Mouse (Mus musculus) bone marrow macrophage, adult 2 months (primary cell): ENCODE measurements around the gene Zc3h7b. TPM values are rescaled to one million over a fixed set of nuclear protein-coding genes. Genes with fewer than 3 reads are reported as not detected.
"Not testable (repeated sequence)": the region's sequence is repeated elsewhere in the genome, so short reads cannot be mapped to it uniquely, and the experiment has no call there.

Experiments used
- H3K27ac ChIP-seq: 2 replicates; pipeline ENCODE4 v1.5.1; 2012; ENCODE audit warnings: low read depth, low read length; ENCODE audit not compliant: insufficient read depth
- H3K4me1 ChIP-seq: 2 replicates; pipeline ENCODE4 v1.6.1; 2012; ENCODE audit warnings: low read length; ENCODE audit not compliant: control insufficient read depth, insufficient read depth
- H3K4me3 ChIP-seq: 2 replicates; pipeline ENCODE4 v1.5.1; 2012; ENCODE audit warnings: mild to moderate bottlenecking, low read length, moderate library complexity; ENCODE audit not compliant: insufficient read depth
- CTCF ChIP-seq: IDR thresholded peaks from 2 replicates; pipeline ENCODE4 v1.5.1; 2012; ENCODE audit warnings: low read depth, mild to moderate bottlenecking, low read length, moderate library complexity
- POLR2A ChIP-seq: IDR thresholded peaks from 2 replicates; pipeline ENCODE4 v1.6.1; 2012; ENCODE audit warnings: mild to moderate bottlenecking, low read depth, low read length, borderline replicate concordance
- polyA plus RNA-seq: library from polyadenylated mRNA; stranded (reverse); fragments of >200 nt; gene quantifications from 2 replicates; pipeline ENCODE4 v1.2.4, GENCODE M21; 2012; ENCODE audit not compliant: missing spikeins, insufficient read depth, insufficient read length

Zc3h7b gene
- polyA plus RNA-seq, 1 experiment = 13.6 TPM

- no peaks in the 10 kb centered on the region for H3K4me1 ChIP-seq
- no peak for TF ChIP-seq POLR2A
- TF ChIP-seq CTCF = no peak
- no peak overlapping the region for H3K27ac ChIP-seq
- H3K4me3 ChIP-seq = no peak overlapping the region
Observed at GRCm38 (mm10) chr15:81735075-81735474, 9.8 kb upstream of the Zc3h7b start.

DNA sequence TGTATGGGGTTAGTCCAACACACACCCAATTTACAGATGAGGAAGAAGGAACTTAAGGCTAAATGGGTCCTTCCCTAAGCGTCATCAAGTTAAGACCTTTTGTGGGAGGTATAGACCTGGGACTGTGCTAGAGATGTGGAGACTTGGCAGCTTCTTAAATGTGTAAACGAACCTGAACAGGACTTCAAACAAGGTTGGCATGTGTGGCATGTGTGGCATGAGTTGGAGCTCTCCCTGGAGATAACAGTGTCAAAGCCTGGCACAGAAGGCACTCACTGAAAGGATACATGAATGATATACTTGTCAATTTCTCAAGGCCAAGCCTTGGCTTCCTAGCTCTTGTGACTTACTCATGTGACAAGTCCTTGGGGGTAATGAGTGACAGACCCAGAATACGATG, 5.6 kb upstream of the Zc3h7b start:
- no peaks in the 10 kb centered on the region for H3K4me1 ChIP-seq

GRCm38 (mm10) chr15:81739924-81740323, 4.9 kb upstream of the Zc3h7b start:
- no peaks in the 10 kb centered on the region for H3K4me1 ChIP-seq
- no peak overlapping the region for H3K27ac ChIP-seq
- TF ChIP-seq POLR2A (no peak), CTCF (no peak)

More for the DNA sequence above, 5.6 kb upstream of the Zc3h7b start:
- H3K4me3 ChIP-seq = no peak overlapping the region
- TF ChIP-seq POLR2A (no peak), CTCF (no peak)
- H3K27ac ChIP-seq = no peak overlapping the region

GRCm38 (mm10) chr15:81742368-81742767, 2.5 kb upstream of the Zc3h7b start:
- H3K4me3 ChIP-seq, H3K27ac ChIP-seq, H3K4me1 ChIP-seq: not testable (repeated sequence)

More at GRCm38 (mm10) chr15:81739924-81740323, 4.9 kb upstream of the Zc3h7b start:
- no peak overlapping the region for H3K4me3 ChIP-seq

DNA sequence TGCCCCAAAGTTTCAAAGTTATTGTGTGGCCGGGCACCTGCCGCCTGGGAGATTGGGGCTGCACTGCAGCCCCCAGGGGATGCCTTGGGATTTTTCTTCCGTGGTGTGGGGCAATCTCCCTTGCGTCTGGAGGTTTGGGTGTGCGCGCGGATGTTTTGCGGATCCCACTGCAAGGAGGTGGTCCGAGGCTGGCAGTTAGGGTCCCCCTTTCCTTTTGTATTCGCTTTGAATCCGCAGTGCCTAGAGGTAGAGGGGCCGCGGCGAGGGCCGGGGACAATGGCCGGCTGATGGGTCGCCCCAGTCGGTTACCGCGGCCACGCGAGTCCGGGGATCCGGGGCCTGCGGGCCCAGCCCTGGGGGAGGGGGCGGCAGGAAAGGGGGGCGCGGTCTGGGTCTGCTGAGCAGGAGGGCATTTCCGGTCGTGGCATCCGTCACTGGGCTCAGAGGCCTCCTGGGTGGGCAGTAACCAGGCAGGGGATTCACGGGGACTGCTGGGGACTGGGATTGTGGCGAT, 801 bp downstream of the Zc3h7b start:
- Histone ChIP-seq H3K27ac (no peak overlapping the region), H3K4me1 (peaks cover 8% of the 10 kb centered on the region)
- no peak for TF ChIP-seq POLR2A
- no peak for TF ChIP-seq CTCF

GRCm38 (mm10) chr15:81749742-81750141, 4.9 kb downstream of the Zc3h7b start:
- no peak for TF ChIP-seq POLR2A
- TF ChIP-seq CTCF = no peak
- Histone ChIP-seq H3K4me1 (peaks cover 8% of the 10 kb centered on the region), H3K27ac (no peak overlapping the region), H3K4me3 (no peak overlapping the region)

More for the DNA sequence above, 801 bp downstream of the Zc3h7b start:
- H3K4me3 ChIP-seq = peak overlapping the region; percentile 98

GRCm38 (mm10) chr15:81753669-81754068, 8.8 kb downstream of the Zc3h7b start:
- Histone ChIP-seq H3K4me1 (no peaks in the 10 kb centered on the region), H3K4me3 (no peak overlapping the region), H3K27ac (no peak overlapping the region)
- TF ChIP-seq POLR2A (no peak), CTCF (no peak)

DNA sequence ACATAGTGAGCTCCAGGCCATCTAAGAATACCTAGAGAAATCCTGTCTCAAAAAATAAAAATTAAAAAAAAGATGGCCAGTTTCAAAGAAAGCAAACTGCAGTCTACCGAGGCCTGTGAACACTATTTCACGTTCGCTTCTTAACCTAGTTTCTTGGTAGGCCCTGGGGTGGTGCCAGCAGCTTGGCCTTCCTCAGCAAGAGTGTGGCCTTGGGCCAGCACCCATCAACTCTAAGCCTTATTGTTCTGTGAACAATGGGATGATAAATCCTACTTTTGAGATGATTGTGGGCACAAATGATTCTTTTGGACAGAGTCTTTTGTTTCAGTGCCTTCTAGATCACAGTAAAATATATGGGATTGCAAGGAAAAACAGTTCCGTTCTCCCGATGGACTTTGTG, 13.8 kb downstream of the Zc3h7b start:
- no peak overlapping the region for H3K4me3 ChIP-seq
- H3K27ac ChIP-seq = no peak overlapping the region
- TF ChIP-seq POLR2A = no peak
- no peak for TF ChIP-seq CTCF
- no peaks in the 10 kb centered on the region for H3K4me1 ChIP-seq

DNA sequence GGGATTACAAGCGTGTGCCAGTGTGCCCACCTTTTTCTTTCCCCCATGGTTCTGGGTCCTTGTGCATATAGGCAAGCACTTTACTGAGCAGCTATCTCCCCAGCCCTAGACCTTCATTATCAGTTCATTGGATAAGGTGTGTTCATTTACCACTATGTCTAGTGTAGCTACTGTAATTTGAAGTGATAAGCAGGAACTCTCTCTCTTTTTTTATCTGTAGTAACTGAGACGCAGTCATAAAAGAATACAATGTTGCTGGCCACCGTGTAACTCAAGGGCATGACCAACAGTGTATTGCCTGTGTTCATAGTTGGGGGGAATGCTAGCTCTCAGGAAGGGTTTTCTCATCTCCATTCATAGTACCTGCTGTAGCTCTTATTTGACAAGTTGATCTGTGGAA, 14.7 kb downstream of the Zc3h7b start:
- TF ChIP-seq POLR2A (no peak), CTCF (no peak)
- Histone ChIP-seq H3K27ac (no peak overlapping the region), H3K4me1 (no peaks in the 10 kb centered on the region), H3K4me3 (no peak overlapping the region)

- Histone ChIP-seq H3K27ac (no peak overlapping the region), H3K4me3 (no peak overlapping the region), H3K4me1 (no peaks in the 10 kb centered on the region)
- TF ChIP-seq POLR2A (no peak), CTCF (no peak)
Observed at GRCm38 (mm10) chr15:81760361-81761079, 15.7 kb downstream of the Zc3h7b start.

DNA sequence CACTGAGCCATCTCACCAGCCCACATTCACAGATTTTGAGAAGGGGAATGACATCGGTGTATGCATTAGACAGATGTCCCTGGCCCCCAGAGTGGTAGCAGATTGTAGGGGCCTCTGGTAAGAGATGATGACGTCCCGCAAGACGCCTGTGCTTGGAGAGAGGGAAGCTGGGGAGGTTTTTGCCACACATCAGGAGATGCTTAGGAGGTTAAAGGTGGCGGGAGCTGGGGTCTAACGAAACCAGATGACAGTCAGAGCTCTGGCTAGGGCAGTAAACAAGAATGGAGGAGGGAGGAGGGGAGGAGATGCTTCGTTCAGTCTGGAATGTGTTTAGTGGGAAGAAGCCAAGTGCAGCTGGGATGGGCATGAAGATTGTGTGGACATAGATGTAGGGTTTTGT, 16.5 kb downstream of the Zc3h7b start:
- TF ChIP-seq POLR2A = no peak
- TF ChIP-seq CTCF = no peak
- Histone ChIP-seq H3K4me1 (no peaks in the 10 kb centered on the region), H3K4me3 (no peak overlapping the region), H3K27ac (no peak overlapping the region)
